Mouse (Mus musculus) kidney, adult 18-20 months (tissue): ENCODE results near the gene Ly6g5b.

Experiments used
- DNase-seq: peaks from one replicate; pipeline ENCODE4 v3.0.0; 2021

Gene Ly6g5b

DNA sequence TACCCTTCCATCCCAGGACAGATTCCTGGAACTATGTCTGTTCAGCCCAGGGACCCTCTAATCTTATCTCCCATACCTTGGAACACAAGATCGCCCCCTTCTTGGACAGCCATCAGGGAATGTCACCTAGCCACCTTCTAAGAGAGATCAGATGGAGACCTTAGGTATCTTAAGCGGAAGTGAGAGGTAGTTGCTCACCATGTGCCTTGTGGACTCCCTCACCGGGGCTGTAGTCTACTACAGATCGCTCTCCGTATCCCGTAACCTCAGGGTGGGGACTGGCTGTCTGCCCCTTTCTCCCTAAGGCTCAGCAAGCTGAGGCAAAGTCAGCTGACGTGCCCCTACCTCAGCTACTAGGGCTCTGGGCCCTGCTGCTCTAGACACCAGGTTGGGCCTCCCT, 11.1 kb downstream of the Ly6g5b start:
- no peak for DNase-seq

GRCm38 (mm10) chr17:35103221-35103690, 12.0 kb downstream of the Ly6g5b start:
- peak; percentile 65 for DNase-seq

DNA sequence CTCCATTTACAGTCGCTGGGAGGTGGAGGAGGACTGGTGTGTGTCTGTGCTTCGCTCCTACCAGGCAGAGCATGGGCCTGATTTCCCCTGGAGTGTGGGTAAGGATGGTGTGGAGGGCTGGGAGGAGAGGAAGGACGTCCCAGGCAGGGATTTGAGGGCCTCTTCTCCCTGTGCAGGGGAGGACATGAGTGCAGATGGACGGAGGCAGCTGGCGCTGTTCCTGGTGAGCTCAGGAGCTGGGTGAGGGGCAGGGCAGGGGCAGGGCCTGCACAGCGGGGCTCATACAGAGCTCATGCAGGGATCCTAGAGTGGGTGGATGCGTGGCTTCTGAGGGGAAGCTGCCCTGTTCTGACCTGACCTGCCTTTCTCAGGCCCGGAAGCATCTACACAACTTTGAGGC, 12.9 kb downstream of the Ly6g5b start:
- no peak for DNase-seq

DNA sequence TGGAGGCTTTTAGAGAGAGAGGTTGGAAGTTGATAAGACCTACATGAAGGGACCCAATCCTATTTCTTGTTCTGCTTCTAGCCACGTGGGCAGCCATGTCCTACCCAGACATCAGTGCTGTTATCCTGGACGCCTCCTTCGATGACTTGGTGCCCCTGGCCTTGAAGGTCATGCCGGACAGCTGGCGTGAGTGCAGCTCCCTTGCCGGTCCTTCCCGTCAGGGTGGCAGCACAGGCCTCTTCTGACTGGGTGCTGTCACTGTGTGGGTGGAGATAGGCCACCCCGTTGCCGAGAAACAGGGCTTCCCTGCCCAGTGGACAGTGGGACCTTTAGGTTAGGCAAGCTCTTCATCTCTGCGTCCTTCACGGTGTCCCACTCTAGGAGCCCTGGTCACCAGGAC, 14.1 kb downstream of the Ly6g5b start:
- no peak for DNase-seq

- no peak for DNase-seq
Measured at GRCm38 (mm10) chr17:35100196-35100765, 14.9 kb downstream of the Ly6g5b start.

DNA sequence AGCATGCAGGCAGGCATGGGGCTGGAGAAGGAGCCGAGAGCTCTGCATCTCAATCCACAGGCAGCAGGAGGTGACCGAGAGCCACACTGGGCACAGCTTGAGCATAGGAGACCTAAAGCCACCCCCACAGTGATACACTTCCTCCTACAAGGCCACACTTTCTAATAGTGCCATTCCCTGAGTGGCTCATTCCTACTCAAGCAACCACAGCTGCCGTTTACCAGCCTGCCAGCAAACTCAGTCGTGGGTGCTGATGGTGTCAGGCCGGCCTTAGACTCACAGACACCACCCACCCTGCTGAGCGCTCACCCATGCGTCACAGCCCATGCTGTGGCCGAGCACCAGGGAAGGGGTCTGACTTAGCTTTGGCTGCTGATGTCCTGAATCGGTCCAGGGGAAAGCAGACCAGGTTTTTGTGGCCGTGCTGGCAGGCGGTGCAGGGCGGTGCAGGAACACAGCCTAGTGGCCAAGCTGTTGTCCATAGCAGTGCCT, 18.0 kb downstream of the Ly6g5b start:
- peak; percentile 26 for DNase-seq

DNA sequence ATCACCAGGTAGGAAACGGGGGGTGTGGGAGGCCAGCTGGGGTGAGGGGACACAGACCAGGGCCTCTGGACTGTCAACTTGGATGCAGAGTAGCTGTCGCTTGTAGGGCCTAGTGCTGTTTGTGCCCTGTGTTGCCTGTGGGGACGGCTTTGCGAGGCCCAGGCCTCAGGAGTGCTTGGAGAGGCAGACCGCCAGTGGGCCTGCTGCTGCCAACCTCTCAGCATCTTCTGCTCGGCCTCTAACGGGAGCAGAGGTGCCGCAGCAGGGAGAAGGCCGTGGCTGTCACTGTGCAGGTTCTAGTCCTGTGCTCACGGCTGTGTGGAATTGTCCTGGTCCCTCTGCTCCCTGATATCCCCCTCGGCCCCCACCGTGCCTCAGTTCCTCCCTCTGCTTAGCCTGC, 18.6 kb downstream of the Ly6g5b start:
- no peak for DNase-seq

DNA sequence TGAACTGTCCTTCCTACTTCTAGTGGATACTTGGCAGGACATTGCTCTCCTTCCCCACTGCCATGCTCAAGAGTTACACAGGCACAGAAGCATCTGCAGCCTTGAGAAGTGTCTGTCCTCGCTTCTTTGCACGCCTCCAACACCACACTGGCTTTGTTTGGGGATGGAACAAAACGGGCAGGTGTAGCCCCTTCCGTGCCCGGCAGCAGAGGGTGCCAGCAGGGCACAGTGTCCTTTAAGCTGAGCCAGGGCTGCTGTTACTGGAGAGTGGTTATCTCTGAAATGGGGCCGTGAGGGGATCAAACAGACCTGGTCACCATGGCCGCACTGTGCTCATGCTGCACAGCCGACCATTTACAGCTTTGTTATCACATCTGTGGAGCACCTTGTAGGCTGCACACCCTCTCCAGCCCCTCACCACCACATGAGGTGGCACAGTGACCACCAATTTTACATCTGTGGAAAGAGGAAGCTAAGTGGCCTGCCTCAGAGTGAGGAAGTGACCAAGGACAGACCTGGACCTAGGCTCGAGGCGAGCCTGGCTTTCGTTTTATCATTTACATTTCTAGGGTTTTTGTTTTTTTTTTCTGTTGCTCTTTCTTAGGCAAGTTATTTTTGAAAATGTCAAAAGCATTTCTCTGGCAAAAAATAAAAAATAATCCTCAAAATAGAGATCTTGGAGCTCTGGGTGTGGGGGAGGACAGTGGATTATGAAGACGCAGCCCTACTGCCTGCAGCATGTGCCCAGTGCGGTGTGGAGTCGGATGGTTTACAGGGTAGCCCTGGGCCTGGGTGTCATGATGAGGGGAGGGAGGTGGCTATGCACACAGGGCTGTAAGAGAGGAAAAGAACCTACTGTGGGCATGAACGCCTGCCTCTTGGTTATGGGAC, 20.5 kb downstream of the Ly6g5b start:
- no peak for DNase-seq

- DNase-seq, result no peak
Measured at GRCm38 (mm10) chr17:35092403-35093198, 22.6 kb downstream of the Ly6g5b start.

DNA sequence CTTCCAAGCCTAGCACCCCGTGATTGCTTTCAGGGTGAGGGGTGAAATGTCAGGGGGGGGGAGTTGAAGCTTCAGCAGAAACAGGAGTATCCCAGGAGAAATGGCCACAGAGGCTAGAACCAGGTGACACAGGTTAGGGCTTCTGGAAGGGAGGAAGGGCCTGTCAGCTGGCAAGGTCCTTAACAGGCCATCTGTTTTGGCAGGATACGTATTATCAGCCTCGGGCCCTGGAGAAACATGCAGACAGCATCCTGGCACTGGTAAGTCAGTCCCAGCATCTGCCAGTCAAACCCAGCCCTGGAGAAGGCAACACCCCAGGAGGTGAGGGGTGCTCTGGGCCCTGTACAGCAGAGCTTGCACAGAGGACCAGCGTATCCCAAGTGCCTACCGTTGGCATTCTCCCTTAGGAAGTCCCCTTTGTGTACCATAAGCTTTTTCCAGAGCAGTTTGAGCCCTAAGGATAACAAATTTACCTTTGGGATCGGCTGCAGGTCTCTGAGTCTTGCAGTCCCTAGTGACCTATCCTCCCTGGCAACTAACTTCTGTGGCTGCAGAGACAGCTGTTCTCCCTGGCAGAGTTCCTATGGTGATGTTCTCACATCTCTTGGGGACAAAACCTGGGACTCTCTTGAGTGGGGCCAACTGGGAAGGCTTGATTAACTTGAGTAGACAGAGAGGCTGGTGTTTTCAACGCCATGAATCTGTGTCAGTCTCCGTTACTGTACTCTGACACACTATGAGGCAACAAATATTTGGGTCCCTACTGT, 24.9 kb downstream of the Ly6g5b start:
- DNase-seq, result peak; percentile 9

DNA sequence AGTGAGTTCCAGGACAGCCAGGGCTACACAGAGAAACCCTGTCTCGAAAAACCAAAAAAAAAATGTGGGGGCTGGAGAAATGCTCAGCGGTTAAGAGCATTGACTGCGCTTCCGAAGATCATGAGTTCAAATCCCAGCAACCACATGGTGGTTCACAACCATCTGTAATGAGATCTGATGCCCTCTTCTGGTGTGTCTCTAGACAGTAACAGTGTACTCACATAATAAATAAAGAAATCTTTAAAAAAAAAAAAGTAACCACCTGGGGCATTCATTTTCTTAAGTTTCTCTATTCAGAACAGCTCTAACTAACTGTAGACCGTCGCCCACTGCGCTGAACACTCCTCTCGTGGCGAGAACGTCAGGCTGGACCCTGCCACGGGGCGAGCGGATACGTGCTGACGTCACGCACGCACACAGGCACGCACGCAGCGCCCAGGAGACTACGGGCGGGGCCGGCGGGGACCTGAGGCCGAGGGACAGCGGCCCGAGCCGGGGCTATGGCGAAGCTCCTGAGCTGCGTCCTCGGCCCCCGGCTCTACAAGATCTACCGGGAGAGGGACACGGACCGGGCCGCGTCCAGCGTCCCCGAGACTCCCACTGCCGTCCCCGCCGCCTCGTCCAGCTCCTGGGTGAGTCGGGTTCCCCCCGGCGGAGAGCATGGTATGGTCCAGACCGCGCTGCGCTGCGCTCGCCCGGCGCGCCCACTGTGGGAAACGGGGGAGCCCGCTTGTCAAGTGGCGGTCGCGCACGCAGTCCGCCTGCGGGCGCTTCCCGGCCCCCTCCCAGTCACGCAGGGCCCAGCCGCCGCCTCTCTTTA, 26.2 kb downstream of the Ly6g5b start, which contains the start of gene Abhd16a:
Abhd16a (plus strand) TSS at position 439 of the 820 bp plus-strand sequence.
- peak; percentile 97 for DNase-seq

DNA sequence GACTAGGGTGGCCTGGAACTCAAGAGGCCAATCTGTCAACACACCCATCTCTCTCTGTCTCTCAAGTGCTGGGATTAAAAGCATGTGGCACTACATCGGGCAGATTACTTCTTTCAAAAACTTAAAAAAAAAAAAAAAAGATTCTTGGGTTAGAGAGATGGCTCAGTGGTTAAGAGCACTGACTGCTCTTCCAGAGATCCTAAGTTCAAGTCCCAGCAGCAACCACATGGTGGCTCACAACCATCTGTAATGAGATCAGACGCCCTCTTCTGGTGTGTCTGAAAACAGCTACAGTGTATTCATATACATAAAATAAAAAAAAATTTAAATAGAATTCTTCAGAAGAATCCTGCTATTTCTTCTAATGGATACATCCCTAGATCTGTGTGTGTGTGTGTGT, 27.1 kb downstream of the Ly6g5b start:
- DNase-seq, result no peak

GRCm38 (mm10) chr17:35085208-35085865, 29.9 kb downstream of the Ly6g5b start, which contains the start of gene Ly6g6f:
TSS of gene Ly6g6f (minus strand) at chr17:35085610.
- no peak for DNase-seq

DNA sequence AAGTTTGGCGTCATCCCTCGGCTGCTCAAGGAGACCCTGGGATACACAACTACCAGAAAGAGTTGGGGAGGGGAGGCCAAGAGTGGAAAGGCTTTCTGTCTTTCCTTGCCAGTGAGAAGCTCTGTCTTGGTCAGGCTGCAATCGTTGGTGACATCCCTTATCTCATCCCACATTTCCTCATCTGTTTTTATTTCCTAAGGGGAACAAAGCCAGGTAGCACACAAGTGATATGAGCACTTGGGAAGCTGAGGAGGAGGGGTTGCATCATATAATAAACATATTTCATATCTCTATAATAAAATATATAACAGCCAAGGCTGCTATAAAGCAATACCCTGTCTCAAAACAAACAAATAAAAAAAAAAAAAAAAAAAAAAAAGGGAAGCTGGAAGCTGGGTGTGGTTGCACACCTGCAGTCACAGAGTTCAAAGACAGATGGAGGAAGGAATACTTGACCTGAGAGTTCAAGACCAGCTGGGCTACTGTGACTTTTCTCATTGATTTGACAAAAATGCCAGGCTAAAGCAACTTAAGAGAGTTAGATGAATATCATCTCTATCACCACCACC, 31.2 kb downstream of the Ly6g5b start:
- DNase-seq, result no peak

DNA sequence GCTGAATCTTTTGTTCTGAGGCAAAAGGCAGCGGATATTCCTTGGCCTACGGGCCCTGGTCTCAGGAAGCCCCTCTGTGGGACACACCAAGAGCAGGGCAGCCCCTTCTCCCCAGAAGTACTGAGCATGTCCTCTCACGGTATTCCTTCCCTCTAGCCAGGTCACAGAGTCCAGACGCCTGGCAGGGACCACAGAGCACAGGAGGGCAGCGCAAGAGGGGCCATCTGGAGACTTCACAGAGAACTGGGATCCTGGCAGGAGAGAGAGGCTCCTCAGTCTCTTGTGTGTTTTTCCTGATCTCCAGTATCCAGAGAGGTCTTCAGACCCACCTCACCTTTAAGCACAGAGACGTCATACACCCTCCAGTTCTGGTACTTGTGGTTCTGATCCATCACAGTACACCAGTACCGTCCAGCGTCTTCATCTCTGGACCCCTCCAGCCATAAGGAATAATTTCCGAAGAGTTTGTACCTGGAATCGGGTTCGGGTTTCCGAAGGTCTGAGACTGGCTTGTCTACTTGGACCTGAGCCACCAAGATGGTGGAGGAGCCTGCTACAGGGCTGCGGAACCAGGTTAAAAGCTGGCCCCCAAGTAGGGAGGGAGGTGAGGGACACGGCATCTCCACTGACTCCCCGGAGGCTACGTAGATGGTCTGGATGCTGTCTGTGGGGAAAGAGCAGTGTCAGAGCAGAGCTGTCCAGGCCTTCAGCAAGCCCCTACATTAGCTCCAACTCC, 32.2 kb downstream of the Ly6g5b start:
- DNase-seq, result no peak

GRCm38 (mm10) chr17:35080710-35081109, 34.5 kb downstream of the Ly6g5b start:
- no peak for DNase-seq

DNA sequence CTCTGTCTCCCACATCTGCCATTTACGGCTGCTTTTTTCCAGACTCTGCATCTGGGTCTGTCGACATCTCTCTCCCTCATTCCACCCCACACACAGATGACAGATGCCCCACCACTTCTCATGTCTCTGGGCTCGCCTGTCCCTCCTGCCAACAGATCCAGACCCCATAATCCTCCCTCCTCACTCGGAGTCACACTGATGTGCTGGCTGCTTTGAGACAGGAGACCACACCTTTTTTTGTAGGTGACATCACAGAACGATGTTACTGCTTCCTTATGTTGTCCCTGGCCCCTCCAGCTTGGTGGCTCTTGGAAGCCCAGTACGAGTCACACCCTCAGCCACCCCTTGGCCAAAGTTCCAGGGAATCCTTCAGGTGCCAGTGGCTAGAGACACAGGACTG, 35.0 kb downstream of the Ly6g5b start:
- no peak for DNase-seq

DNA sequence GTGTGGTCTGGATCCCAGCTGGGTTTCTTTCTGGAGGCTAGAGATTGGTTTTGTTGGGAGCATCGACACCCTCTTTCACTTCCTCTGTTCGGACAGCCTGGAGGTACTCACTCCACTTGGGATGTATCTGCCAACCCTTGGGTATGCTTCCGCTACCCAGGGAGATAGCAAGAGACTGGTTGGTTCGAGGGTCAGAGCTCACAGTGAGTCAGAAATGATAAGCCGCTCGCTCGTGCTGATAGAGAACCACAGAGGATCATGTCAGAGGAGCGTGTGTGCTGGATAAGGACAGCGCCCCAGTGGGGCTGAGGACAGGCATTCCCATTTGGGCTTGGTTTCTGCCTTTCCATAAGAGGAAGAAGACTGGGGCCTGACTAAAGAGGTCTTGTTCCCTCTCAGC, 35.5 kb downstream of the Ly6g5b start:
- no peak for DNase-seq

DNA sequence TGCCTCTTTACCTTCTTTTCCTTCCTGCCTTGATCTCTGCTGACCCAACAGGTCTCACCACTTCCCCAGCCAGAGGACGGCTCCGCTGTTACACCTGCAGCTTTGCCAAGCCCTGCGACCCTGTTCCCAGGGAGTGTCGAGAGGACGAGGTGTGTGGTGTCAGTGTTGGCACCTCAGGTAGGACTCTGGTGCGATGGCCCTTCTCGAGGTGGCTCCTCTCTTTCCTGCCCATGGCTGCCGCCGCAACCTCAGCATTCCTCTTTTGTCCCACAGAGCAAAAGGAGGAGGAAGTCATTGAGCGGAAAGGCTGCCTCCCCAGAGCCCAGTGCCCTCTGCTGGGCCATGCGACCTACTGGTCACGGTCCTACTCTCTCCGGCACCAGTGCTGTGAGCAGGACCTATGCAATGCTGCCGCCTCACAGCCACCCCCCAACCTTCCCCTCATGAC, 37.4 kb downstream of the Ly6g5b start, which contains the start of gene Ly6g6d:
Ly6g6d (minus strand) TSS at position 280 of the 448 bp plus-strand sequence.
- DNase-seq, result peak; percentile 80

DNA sequence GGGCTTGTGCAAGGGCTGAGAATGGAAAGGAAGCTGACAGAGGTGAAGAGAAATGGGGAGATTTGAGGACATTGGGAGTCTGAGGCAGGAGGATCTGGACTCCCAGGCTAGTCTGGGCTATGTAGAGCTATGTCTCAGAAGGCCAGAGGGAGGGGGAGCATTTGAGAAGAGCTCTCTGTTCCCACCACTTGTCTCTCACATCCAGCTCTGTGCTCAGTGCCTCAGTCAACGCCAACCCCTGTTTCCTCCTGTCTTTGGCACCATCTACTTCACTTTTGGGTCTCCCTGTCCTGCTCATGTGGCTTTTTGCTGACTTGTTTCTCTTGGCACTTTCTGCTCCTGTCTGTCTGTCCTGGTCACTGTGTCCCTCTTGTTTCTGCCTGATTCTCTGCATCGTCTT, 37.9 kb downstream of the Ly6g5b start:
- no peak for DNase-seq
